Mouse (Mus musculus) brain, embryonic 14.5 days (tissue): ENCODE measurements around the gene 2310022A10Rik.

Experiments
- CTCF ChIP-seq: fragments of 200-500 bp; IDR thresholded peaks from 2 replicates; pipeline ENCODE4 v1.5.1; 2012; ENCODE audit warnings: inconsistent platforms, mild to moderate bottlenecking, moderate library complexity, borderline replicate concordance; ENCODE audit not compliant: insufficient read depth, insufficient read length; ENCODE audit errors: extremely low read depth
- POLR2A ChIP-seq: fragments of 200-500 bp; IDR thresholded peaks from 2 replicates; pipeline ENCODE4 v1.6.1; 2012; ENCODE audit warnings: mild to moderate bottlenecking, inconsistent platforms, borderline replicate concordance; ENCODE audit not compliant: poor library complexity, insufficient read depth, insufficient read length, severe bottlenecking; ENCODE audit errors: extremely low read depth

- TF ChIP-seq POLR2A (no peak), CTCF (no peak)
Measured at GRCm38 (mm10) chr7:27609285-27609684, 56.3 kb downstream of the 2310022A10Rik start.
